Mouse (Mus musculus) Patski (cell line): ENCODE measurements around the gene Ugt1a5. TPM values are rescaled to one million over a fixed set of nuclear protein-coding genes. Genes with fewer than 3 reads are reported as not detected.
A peak's percentile ranks its signal among the peaks of the same experiment; 100 is the strongest.

ENCODE experiments used
- ATAC-seq: fragments of 100-300 bp; one replicate; pipeline ENCODE4 v1.8.0; 2021
- CTCF ChIA-PET: fragments of 350-600 bp; sonication (Branson Sonifier 250); formaldehyde crosslinking; loops from one replicate; lab custom pipeline; 2022; ENCODE audit warnings: inconsistent platforms; lab: Charles Lee
- POLR2A ChIA-PET: fragments of 350-600 bp; sonication (Branson Sonifier 250); formaldehyde crosslinking; loops from one replicate; lab custom pipeline; 2022; ENCODE audit warnings: antibody characterized with exemption, inconsistent platforms; lab: Charles Lee
- DNase-seq: peaks from one replicate; pipeline ENCODE4 v3.0.0-alpha.2; 2011; ENCODE audit warnings: low read depth, low spot score
- H3K27me3 ChIP-seq: fragments of 371-371 bp; one replicate; pipeline ENCODE4 v1.5.1; 2021
- CTCF ChIP-seq: fragments of 100-300 bp; IDR thresholded peaks from one replicate; pipeline ENCODE4 v1.5.1; 2021
- in situ Hi-C: fragments of 300-500 bp; cut with MboI; formaldehyde crosslinking; loops from 3 replicates; pipeline ENCODE4 v1.11.1; 2018; ENCODE audit warnings: low pct_unique_long_range_greater_than_20kb, mixed read lengths
- polyA plus RNA-seq: library from polyadenylated mRNA; unstranded; gene quantifications from one replicate; pipeline ENCODE4 v1.2.3, GENCODE M21; 2021

The Ugt1a5 gene
- polyA plus RNA-seq, 1 experiment from 2014 or later = not detected

GRCm38 (mm10) chr1:88259643-88260024, 93.8 kb downstream of the Ugt1a5 start:
- POLR2A ChIA-PET = no interaction called here

GRCm38 (mm10) chr1:88260114-88260513, 94.3 kb downstream of the Ugt1a5 start:
- no peaks in the 10 kb centered on the region for H3K27me3 ChIP-seq
- in situ Hi-C loops = no loop called here
- no peak for TF ChIP-seq CTCF
- DNase-seq = no peak
- ChIA-PET POLR2A (no interaction called here), CTCF (no interaction called here)
- no peak for ATAC-seq

More at GRCm38 (mm10) chr1:88259643-88260024, 93.8 kb downstream of the Ugt1a5 start:
- CTCF ChIA-PET = no interaction called here
- ATAC-seq (no peak), DNase-seq (no peak)
- TF ChIP-seq CTCF = no peak
- in situ Hi-C loops = no loop called here
- no peaks in the 10 kb centered on the region for H3K27me3 ChIP-seq

GRCm38 (mm10) chr1:88260604-88261377, 95.0 kb downstream of the Ugt1a5 start:
- in situ Hi-C loops = no loop called here
- CTCF ChIA-PET = interaction anchor here (0.8 to 6.8 kb wide), 2 partner anchors 8 to 16 kb away, joined by 3 to 93 read pairs; partner anchors contain the start of genes Hjurp and Trpm8
- TF ChIP-seq CTCF = no peak
- ATAC-seq = no peak
- no peaks in the 10 kb centered on the region for H3K27me3 ChIP-seq
- no peak for DNase-seq
- POLR2A ChIA-PET = no interaction called here

- CTCF ChIA-PET = interaction anchor here (0.8 to 6.8 kb wide), 2 partner anchors 8 to 15 kb away, joined by 3 to 93 read pairs; partner anchors contain the start of genes Hjurp and Trpm8
- H3K27me3 ChIP-seq = no peaks in the 10 kb centered on the region
- no peak for TF ChIP-seq CTCF
- POLR2A ChIA-PET = interaction anchor here (0.9 to 1.2 kb wide), 2 partner anchors 13 to 15 kb away, joined by 3 to 7 read pairs; no protein-coding TSS in a partner anchor
- in situ Hi-C loops = no loop called here
- DNase-seq (no peak), ATAC-seq (no peak)
These were observed 95.9 kb downstream of the Ugt1a5 start for GRCm38 (mm10) chr1:88261706-88262105.

- in situ Hi-C loops = no loop called here
- TF ChIP-seq CTCF = no peak
- peak; percentile 58 for ATAC-seq
- ChIA-PET POLR2A (interaction anchor here (0.6 to 1.2 kb wide), 3 partner anchors 13 to 954 kb away, joined by 3 to 7 read pairs (median 4); no protein-coding TSS in a partner anchor), CTCF (interaction anchor here (1.4 to 6.8 kb wide), 2 partner anchors 15 to 72 kb away, joined by 3 to 93 read pairs; partner anchors contain the start of genes Hjurp and Trpm8)
- no peaks in the 10 kb centered on the region for H3K27me3 ChIP-seq
- peak; percentile 99 for DNase-seq
These were observed 96.4 kb downstream of the Ugt1a5 start for GRCm38 (mm10) chr1:88262255-88262654.

GRCm38 (mm10) chr1:88262961-88263360, 97.1 kb downstream of the Ugt1a5 start:
- DNase-seq (no peak), ATAC-seq (peak; percentile 1)
- in situ Hi-C loops = no loop called here
- ChIA-PET POLR2A (interaction anchor here (1.1 to 1.2 kb wide), 2 partner anchors 12 to 14 kb away, joined by 3 to 7 read pairs; no protein-coding TSS in a partner anchor), CTCF (interaction anchor here (1.1 to 6.8 kb wide), 6 partner anchors 9 to 72 kb away, joined by 3 to 93 read pairs (median 3); partner anchors contain the start of genes Hjurp and Trpm8)
- no peak for TF ChIP-seq CTCF
- no peaks in the 10 kb centered on the region for H3K27me3 ChIP-seq

- ChIA-PET CTCF (interaction anchor here (1.1 to 6.8 kb wide), 5 partner anchors 8 to 33 kb away, joined by 3 to 93 read pairs (median 3); partner anchors contain the start of genes Hjurp and Trpm8), POLR2A (interaction anchor here (0.7 to 1.1 kb wide), 2 partner anchors 13 to 1654 kb away, joined by 3 read pairs; no protein-coding TSS in a partner anchor)
- ATAC-seq = no peak
- DNase-seq = no peak
- no peaks in the 10 kb centered on the region for H3K27me3 ChIP-seq
- in situ Hi-C loops = no loop called here
- TF ChIP-seq CTCF = no peak
These were observed 98.0 kb downstream of the Ugt1a5 start for GRCm38 (mm10) chr1:88263778-88264177.

- no peak for TF ChIP-seq CTCF
- DNase-seq = no peak
- in situ Hi-C loops = no loop called here
- H3K27me3 ChIP-seq = no peaks in the 10 kb centered on the region
- POLR2A ChIA-PET = interaction anchor here (0.7 to 1.1 kb wide), 2 partner anchors 12 to 1654 kb away, joined by 3 read pairs; no protein-coding TSS in a partner anchor
- CTCF ChIA-PET = interaction anchor here (1.1 to 6.8 kb wide), 6 partner anchors 7 to 56 kb away, joined by 3 to 93 read pairs (median 4); partner anchors contain the start of genes Hjurp and Trpm8
- ATAC-seq = no peak
These were observed 98.5 kb downstream of the Ugt1a5 start for GRCm38 (mm10) chr1:88264237-88264868.

- ATAC-seq (no peak), DNase-seq (no peak)
- POLR2A ChIA-PET = interaction anchor here (0.6 kb wide), 1 partner anchor 64 kb away, joined by 3 read pairs; no protein-coding TSS in a partner anchor
- TF ChIP-seq CTCF = no peak
- no peaks in the 10 kb centered on the region for H3K27me3 ChIP-seq
- in situ Hi-C loops = no loop called here
- CTCF ChIA-PET = interaction anchor here (1.1 to 6.8 kb wide), 6 partner anchors 8 to 56 kb away, joined by 3 to 93 read pairs (median 4); partner anchors contain the start of genes Hjurp and Trpm8
These were observed 99.0 kb downstream of the Ugt1a5 start for GRCm38 (mm10) chr1:88264869-88265240.

GRCm38 (mm10) chr1:88266123-88266522, 100.3 kb downstream of the Ugt1a5 start:
- CTCF ChIA-PET = interaction anchor here (0.6 to 6.8 kb wide), 5 partner anchors 9 to 1347 kb away, joined by 4 to 93 read pairs (median 5); partner anchors contain the start of genes Hjurp and Trpm8
- ATAC-seq = no peak
- in situ Hi-C loops = no loop called here
- no peak for TF ChIP-seq CTCF
- POLR2A ChIA-PET = interaction anchor here (0.7 to 1.2 kb wide), 2 partner anchors 9 to 11 kb away, joined by 3 read pairs; partner anchors contain the start of genes Hjurp and Trpm8
- no peaks in the 10 kb centered on the region for H3K27me3 ChIP-seq
- DNase-seq = no peak
